Mouse (Mus musculus) left cerebral cortex, postnatal 4 days (tissue): ENCODE results near the gene Nup107. TPM values are rescaled to one million over a fixed set of nuclear protein-coding genes. Genes with fewer than 3 reads are reported as not detected.

Source experiments
- DNase-seq: peaks from one replicate; pipeline ENCODE4 v3.0.0-alpha.2; 2022
- intact Hi-C: fragments of 180-260 bp; cut with DNase I; formaldehyde crosslinking; loops from one replicate; pipeline ENCODE4 v1.15.1; 2025
- total RNA-seq, 2 experiments: library from RNA; stranded (reverse); gene quantifications; 2 replicates each; pipeline ENCODE4 v1.2.3; 2021

Gene Nup107
- total RNA-seq, result 10 to 100 TPM; 23.9 to 24.4 TPM

DNA sequence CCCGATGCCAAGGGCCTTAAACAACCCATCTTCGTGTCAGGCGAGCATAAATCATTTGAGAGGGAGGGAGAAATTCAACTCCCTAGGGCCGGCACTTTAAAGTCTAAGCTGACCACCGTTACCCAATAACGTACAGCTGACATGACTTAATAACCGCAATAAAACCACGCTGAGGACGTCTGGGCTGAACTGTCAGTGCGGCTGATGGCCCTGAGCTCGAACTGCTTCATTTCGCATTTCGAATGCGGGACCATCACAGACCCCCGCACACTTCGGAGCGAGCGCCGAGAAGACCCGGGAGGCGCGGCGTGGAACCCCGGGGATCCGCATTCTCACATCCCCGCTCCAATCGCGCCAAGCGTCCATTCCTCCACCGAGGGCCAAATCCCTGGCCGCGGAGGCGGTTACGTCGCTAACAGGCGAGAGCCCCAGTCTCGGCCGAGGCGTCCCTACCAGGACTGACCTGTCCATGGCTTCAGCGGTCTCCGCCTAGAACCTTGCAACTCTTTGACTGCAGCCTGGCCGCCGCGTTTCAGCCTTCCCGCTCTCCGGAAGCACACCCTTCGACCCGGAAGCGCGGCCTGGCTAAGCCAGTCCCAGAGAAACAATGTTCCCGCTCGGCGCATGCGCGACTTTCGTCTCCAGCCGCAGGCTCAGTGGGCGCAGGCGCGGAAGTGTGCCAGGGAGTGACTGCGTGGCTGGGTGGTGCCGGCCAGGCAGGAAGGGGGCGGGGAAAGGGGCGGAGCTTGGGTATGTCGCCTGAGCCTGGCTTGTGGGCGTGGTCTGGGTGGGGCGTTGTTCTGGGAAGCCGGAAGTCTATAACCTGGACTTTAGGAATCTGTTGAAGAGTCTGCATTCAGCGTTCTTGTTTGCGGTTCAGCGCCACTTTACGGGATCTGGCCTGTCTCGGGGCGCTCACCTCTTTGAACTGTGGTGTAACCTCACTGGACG lies at the start of gene Nup107:
TSS of gene Nup107 (minus strand) at position 565 of the 951 bp plus-strand sequence.
- intact Hi-C loops, result no loop called here
- peak; percentile 100 for DNase-seq

DNA sequence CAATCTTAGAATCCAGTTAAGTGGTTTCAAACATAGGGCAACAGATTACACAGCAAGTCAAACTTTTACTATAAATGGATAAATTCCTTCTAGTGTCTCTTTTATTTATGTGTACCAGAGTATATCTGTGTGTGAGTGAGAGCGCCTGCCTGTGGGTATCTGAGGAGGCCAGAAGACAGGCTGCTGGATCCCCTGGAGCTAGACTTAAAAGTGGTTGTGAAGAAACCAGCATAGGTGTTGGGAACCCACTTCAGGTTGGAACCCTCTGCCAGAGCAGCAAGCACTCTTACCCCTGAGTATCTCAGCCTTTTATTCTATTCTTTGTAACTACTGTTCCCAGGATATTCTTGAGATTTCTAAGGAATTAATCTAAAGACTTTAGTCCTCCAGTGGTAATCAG lies 49.3 kb upstream of the Nup107 start:
- intact Hi-C loops, result loop anchor here (10.0 kb wide), 1 partner anchor 263 kb away; no protein-coding TSS in a partner anchor

GRCm38 (mm10) chr10:117840431-117840995 lies 48.0 kb upstream of the Nup107 start:
- no peak for DNase-seq
- intact Hi-C loops, result loop anchor here (10.0 kb wide), 1 partner anchor 264 kb away; no protein-coding TSS in a partner anchor

More for the DNA sequence above, 49.3 kb upstream of the Nup107 start:
- DNase-seq, result no peak

DNA sequence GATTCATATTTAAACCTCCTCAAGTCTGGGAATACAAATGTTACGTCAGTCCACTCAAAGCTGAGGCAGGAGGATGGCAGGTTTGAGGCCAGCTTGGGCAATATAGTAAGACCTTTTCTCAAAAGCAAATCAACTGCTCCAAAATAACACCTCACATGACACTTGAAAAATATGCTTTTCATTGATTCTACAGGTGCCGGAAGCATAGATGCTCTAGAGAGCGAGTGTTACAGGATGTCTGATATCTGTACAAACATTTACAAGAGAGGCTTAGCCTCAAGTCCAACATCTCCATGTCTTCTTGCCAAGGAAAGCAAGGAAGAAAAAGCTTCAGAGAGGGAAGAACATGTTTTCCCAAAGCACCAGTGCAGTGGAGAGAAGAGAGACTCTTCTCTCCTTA lies 47.2 kb upstream of the Nup107 start:
- DNase-seq, result no peak
- intact Hi-C loops, result loop anchor here (10.0 kb wide), 1 partner anchor 265 kb away; no protein-coding TSS in a partner anchor

GRCm38 (mm10) chr10:117838924-117839323 lies 46.4 kb upstream of the Nup107 start:
- intact Hi-C loops, result no loop called here
- no peak for DNase-seq

DNA sequence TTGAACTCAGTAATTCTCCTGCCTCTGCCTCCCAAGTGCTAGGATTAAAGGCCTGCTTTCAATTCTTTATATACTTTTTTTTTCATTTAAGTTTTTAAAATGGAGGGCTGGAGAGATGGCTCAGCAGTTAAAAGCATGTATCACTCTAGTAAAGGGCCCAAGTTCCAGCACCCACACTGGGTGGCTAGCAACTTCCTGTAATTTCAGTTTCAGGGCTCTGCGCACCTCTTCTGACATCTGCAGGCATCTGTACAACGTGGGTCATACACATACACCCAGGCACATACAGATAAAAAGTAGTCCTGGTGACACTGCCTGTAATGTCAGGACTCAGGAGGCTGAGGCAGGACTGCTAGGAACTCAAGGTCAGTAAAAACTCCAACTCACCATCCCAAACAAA lies 43.8 kb upstream of the Nup107 start:
- intact Hi-C loops, result no loop called here
- DNase-seq, result no peak

DNA sequence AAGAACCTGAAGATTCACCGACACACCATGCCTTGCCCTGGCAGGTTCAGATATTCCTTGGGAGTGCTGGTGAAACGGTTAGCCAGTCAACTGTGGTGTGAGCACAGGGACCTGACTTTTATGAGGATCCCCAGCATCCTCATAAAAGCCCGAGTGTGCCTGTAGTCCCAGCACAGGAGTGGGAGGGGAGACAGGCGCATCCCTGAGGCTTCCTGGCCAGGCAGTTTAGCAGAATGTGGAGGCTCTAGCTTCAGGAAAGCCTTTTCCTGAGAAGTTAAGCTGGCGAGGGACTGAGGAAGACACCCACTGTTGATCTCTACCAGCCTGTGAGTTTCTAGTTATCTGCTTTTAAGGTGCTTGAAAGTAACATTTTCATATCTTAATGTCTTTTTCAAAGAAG lies 42.9 kb upstream of the Nup107 start:
- no peak for DNase-seq
- intact Hi-C loops, result no loop called here

GRCm38 (mm10) chr10:117830797-117831196 lies 38.3 kb upstream of the Nup107 start:
- intact Hi-C loops, result no loop called here
- no peak for DNase-seq

GRCm38 (mm10) chr10:117829472-117830155 lies 37.1 kb upstream of the Nup107 start:
- intact Hi-C loops, result no loop called here
- no peak for DNase-seq

GRCm38 (mm10) chr10:117829022-117829421 lies 36.5 kb upstream of the Nup107 start:
- no peak for DNase-seq
- intact Hi-C loops, result no loop called here

DNA sequence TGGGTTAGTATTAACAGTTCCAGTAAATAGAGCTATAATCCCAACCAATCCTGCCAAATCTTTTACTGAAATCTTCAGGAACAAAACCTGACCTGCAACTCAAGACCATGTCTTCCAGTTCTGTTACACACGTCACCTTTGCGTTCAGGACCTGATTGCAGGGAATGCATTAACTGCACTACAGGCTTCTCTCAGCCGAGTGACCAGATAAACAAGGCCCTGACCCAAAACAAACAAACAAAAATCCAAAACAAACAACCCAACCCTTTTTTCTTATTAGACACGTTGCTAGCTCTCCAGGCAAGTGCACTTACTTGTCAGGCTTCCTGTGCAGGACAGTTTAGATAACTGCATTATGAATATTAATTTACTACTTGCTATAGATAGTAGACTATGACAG lies 36.0 kb upstream of the Nup107 start:
- no peak for DNase-seq
- intact Hi-C loops, result no loop called here

GRCm38 (mm10) chr10:117824647-117825046 lies 32.1 kb upstream of the Nup107 start:
- no peak for DNase-seq
- intact Hi-C loops, result no loop called here

GRCm38 (mm10) chr10:117824139-117824538 lies 31.6 kb upstream of the Nup107 start:
- intact Hi-C loops, result no loop called here
- no peak for DNase-seq

DNA sequence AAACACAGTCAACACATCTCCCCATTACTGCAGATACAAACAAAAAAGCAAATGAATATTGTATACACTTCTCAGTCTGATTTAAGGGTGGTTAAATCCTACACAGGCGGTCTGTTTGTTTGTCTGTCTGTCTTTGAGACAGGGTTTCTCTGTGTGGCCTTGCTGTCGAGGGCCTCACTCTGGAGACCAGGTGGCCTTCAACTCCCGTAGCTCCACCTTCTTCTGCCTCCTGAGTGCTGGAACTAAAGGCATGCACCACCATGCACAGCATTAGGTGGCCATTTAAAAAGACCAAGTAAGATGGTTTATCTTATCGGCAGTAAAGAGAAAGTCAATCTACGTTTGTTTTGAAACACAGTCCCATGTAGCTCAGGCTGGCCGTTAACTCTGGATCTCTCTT lies 30.8 kb upstream of the Nup107 start:
- no peak for DNase-seq
- intact Hi-C loops, result no loop called here

- intact Hi-C loops, result no loop called here
Measured at GRCm38 (mm10) chr10:117818600-117818999, 26.1 kb upstream of the Nup107 start.

GRCm38 (mm10) chr10:117816721-117817120 lies 24.2 kb upstream of the Nup107 start:
- DNase-seq, result no peak
- intact Hi-C loops, result no loop called here

More at GRCm38 (mm10) chr10:117818600-117818999, 26.1 kb upstream of the Nup107 start:
- no peak for DNase-seq

DNA sequence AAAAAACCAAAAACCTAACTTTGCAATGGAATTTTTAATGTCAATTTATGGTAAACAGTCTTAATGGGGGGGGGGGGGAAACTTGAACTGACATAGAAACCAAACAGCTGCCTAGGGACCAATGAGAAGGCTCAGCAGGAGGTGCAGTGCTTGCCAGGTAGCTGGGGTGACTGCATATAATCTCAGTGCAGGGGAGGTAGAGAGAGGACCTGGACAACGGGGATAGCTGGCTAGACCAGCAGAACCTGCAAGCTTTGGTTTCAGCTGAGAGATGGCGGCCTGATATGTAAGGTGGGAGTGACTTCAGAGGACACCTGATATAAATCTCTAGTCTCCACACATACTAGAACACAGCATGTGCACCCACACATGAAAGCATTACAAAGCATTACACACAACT lies 20.0 kb upstream of the Nup107 start:
- intact Hi-C loops, result no loop called here
- no peak for DNase-seq

DNA sequence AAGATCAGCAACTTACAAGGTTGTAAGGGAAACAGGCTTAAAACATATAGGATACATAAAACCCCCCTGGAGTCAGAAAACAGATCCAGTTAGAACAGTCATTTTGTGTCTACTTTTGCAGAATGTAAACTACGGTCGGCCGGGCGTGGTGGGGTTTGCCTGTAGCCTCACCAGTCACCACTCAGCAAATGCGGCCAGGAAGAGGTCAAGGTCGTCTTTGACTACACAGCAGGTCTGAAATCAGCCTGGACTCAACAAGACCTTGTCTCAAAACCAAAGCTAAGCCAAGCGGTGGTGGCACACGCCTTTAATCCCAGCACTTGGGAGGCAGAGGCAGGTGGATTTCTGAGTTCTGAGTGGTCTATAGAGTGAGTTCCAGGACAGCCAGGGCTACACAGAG lies 19.1 kb upstream of the Nup107 start:
- intact Hi-C loops, result no loop called here
- no peak for DNase-seq

GRCm38 (mm10) chr10:117810506-117810905 lies 18.0 kb upstream of the Nup107 start:
- intact Hi-C loops, result no loop called here

DNA sequence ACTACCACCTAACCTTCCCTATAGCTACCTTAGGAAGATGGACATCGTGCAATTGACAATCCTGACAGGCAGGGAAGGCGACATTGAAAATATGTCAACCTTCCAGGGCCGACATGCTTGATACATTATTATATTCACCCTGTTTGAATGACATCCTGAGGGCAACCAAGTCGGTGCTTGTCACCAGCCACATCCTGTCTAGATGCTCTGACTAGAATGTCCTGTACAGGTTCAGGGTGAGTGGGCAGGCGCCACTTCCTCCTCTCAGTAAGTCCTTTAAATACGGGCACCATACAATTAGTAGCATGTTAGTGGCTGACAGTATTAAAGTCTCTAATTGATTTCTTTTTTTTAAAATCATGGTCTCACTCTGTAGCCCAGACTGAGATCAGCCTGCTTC lies 15.6 kb upstream of the Nup107 start:
- DNase-seq, result no peak
- intact Hi-C loops, result loop anchor here (10.0 kb wide), 1 partner anchor 297 kb away; no protein-coding TSS in a partner anchor

More at GRCm38 (mm10) chr10:117810506-117810905, 18.0 kb upstream of the Nup107 start:
- DNase-seq, result no peak

DNA sequence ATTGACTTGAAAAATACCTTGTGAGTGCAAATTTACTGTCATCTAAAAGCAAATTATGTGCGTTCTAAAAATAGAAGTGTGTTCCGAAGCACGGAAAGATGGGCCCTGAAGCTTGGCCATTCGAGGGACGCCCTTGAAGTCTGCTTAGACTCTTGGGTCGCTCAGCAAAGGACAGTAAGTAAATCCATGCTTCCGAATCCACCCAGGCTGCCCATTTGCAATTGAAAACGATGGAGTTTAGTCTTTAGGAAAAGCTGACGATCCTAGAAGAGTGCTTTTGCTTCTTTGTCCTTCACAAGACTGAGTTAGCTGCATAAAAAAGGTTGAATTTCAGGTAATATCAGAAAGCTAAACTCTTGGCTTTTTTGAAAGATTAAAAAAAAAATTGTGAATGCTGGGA lies 13.4 kb upstream of the Nup107 start:
- intact Hi-C loops, result loop anchor here (10.0 kb wide), 1 partner anchor 299 kb away; no protein-coding TSS in a partner anchor
- no peak for DNase-seq
